Mouse (Mus musculus): ENCODE data around the gene Olfr683. TPM values are rescaled to one million over a fixed set of nuclear protein-coding genes. Genes with fewer than 3 reads are reported as not detected.

The Olfr683 gene
- not detected in 2 replicates for polyA plus RNA-seq (2012; rRNA removed)

DNA sequence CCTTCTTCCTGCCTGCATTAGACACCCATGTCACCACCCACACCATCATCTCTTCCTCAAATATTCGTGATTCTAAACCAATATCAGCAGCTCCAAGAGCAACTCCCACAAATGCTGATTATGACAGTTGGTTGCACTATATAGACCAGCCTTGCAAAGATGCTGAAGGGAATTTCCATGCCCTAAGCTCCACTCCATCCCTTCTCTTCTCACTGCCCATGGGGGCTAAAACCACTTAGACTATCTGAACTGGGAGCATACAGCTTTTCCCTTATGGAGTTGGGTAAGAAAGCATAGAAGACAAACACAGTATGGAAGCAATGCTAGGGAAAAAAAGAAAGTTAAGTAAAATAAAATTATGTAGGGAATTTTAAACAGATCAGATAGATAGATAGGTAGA, at the start of gene Olfr683:
Olfr683 (minus strand) TSS at position 101 of the 400 bp plus-strand sequence.

DNA sequence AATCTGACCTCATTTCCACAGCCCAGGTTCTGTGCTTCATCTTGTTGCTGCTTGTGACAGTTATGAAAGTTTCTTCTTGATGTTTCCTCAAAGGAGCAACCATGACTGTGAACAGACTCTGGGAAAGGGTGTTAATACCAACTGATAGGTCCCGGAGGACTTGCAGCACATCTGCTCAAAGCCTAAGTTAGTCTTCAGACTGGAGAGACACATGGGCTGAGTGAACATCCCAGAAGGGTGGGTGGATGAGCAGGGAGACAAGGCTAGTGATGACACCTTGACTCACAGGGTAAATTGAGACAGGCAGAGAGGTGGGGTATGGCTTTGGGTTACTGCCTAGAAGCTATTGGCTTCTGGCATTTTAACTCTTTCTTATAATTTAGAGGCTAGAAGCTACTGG, 39.1 kb upstream of the Olfr683 start, which contains the start of gene Olfr685:
Olfr685 (minus strand) TSS at position 101 of the 400 bp plus-strand sequence.

DNA sequence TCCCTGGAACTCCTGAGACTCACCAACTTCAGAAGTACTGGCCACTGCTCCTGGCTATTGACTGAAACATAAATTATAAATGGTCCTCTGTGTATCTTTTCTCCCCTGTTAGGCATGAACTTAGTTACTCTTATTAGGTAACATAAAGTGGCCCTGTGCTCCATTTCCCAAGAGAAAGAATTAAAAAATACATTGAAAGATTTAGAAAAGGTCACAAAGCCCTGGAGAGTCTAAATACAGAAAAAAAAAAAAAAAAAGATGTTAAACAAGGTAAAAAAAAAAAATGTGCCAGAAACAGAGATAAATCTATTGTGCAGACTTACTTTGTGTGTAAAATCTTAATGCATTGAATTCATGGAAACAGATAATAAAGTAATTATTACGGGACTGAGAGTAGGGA, 16.7 kb upstream of the Olfr683 start, which contains the start of gene Olfr684:
Olfr684 (minus strand) TSS at position 101 of the 400 bp plus-strand sequence.

DNA sequence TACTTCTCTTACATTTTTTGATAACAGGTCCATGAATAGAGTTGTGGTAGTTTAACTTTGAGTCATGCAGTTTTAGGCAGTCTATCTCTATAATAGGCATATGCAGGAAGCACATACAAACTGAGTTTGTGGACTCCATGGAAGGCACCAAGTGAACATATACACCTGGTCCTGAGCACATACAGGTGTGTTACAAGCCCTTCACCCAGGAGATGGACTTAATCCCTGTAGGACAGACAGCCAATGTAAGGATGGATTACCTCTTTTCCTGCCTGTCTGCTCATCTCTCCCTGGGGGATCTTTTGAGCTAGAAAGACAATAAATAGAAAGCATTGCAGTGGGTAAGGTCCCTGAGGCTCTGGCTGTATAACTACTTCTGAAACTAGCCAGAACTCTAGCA, 30.3 kb downstream of the Olfr683 start, which contains the start of gene Olfr681:
Olfr681 (plus strand) TSS at position 301 of the 400 bp plus-strand sequence.

GRCm38 (mm10) chr7:105092717-105093116, 54.1 kb downstream of the Olfr683 start, which contains the start of gene Olfr680-ps1:
Gene Olfr680-ps1 (minus strand): TSS chr7:105092817.

Other genes starting within 250 kb of the Olfr683 start
- gene Olfr667, start 225.5 kb downstream of the Olfr683 start, polyA plus RNA-seq (2012; rRNA removed) = not detected in 2 replicates
- not detected in 2 replicates for gene Olfr668, start 219.0 kb downstream of the Olfr683 start, polyA plus RNA-seq (2012; rRNA removed)
- not detected in 2 replicates for gene Olfr669, start 212.8 kb downstream of the Olfr683 start, polyA plus RNA-seq (2012; rRNA removed)
- not detected in 2 replicates for gene Olfr670, start 184.4 kb downstream of the Olfr683 start, polyA plus RNA-seq (2012; rRNA removed)
- gene Olfr671, start 167.9 kb downstream of the Olfr683 start, polyA plus RNA-seq (2012; rRNA removed) = not detected in 2 replicates
- not detected in 2 replicates for gene Olfr672, start 145.0 kb downstream of the Olfr683 start, polyA plus RNA-seq (2012; rRNA removed)
- not detected in 2 replicates for gene Olfr675, start 118.6 kb downstream of the Olfr683 start, polyA plus RNA-seq (2012; rRNA removed)
- not detected in 2 replicates for gene Olfr676, start 114.3 kb downstream of the Olfr683 start, polyA plus RNA-seq (2012; rRNA removed)
- gene Olfr677, start 95.6 kb downstream of the Olfr683 start, polyA plus RNA-seq (2012; rRNA removed) = not detected in 2 replicates
- gene Olfr678, start 82.5 kb downstream of the Olfr683 start, polyA plus RNA-seq (2012; rRNA removed) = not detected in 2 replicates
- not detected in 2 replicates for gene Olfr679, start 65.8 kb downstream of the Olfr683 start, polyA plus RNA-seq (2012; rRNA removed)
- not detected in 2 replicates for gene Olfr680-ps1, start 54.2 kb downstream of the Olfr683 start, polyA plus RNA-seq (2012; rRNA removed)
- gene Olfr681, start 30.2 kb downstream of the Olfr683 start, polyA plus RNA-seq (2012; rRNA removed) = not detected in 2 replicates
- not detected in 2 replicates for gene Olfr684, start 16.6 kb upstream of the Olfr683 start, polyA plus RNA-seq (2012; rRNA removed)
- not detected in 2 replicates for gene Olfr685, start 39.0 kb upstream of the Olfr683 start, polyA plus RNA-seq (2012; rRNA removed)
- gene Olfr686, start 60.5 kb upstream of the Olfr683 start, polyA plus RNA-seq (2012; rRNA removed) = not detected in 2 replicates
- gene Olfr688, start 141.1 kb upstream of the Olfr683 start, polyA plus RNA-seq (2012; rRNA removed) = not detected in 2 replicates
- gene Olfr689, start 164.2 kb upstream of the Olfr683 start, polyA plus RNA-seq (2012; rRNA removed) = not detected in 2 replicates
- gene Olfr690, start 187.1 kb upstream of the Olfr683 start, polyA plus RNA-seq (2012; rRNA removed) = not detected in 2 replicates
- not detected in 2 replicates for gene Olfr691, start 195.3 kb upstream of the Olfr683 start, polyA plus RNA-seq (2012; rRNA removed)
- not detected in 2 replicates for gene Olfr692, start 221.2 kb upstream of the Olfr683 start, polyA plus RNA-seq (2012; rRNA removed)
- 0.13 TPM in 1 of 2 replicates, not detected in the other for gene Gm5901, start 228.0 kb upstream of the Olfr683 start, polyA plus RNA-seq (2012; rRNA removed)

All from colon, adult 2 months (tissue).